Mouse (Mus musculus) erythroblast, embryonic 14.5 days (primary cell): ENCODE data around the gene Atg7. TPM values are rescaled to one million over a fixed set of nuclear protein-coding genes. Genes with fewer than 3 reads are reported as not detected.

Experiments
- H3K27me3 ChIP-seq: 2 replicates; pipeline ENCODE4 v1.6.1; 2012; ENCODE audit warnings: inconsistent platforms; ENCODE audit not compliant: control insufficient read depth
- H3K36me3 ChIP-seq: 2 replicates; pipeline ENCODE4 v1.6.1; 2012; ENCODE audit warnings: mild to moderate bottlenecking, inconsistent platforms; ENCODE audit not compliant: control insufficient read depth
- H3K4me1 ChIP-seq: 2 replicates; pipeline ENCODE4 v1.6.1; 2012; ENCODE audit warnings: inconsistent platforms; ENCODE audit not compliant: control insufficient read depth
- H3K4me3 ChIP-seq: replicated peaks from 2 replicates; pipeline ENCODE3; 2012; ENCODE audit warnings: moderate library complexity, mild to moderate bottlenecking, inconsistent platforms
- H3K9me3 ChIP-seq: 2 replicates; pipeline ENCODE4 v1.6.1; 2012; ENCODE audit warnings: low read length, inconsistent platforms, mixed read lengths; ENCODE audit not compliant: control insufficient read depth
- GATA1 ChIP-seq: IDR thresholded peaks from 2 replicates; pipeline ENCODE4 v1.6.1; 2012; ENCODE audit warnings: low read length, inconsistent platforms, mixed read lengths
- TAL1 ChIP-seq: IDR thresholded peaks from 3 replicates; pipeline ENCODE4 v1.6.1; 2012; ENCODE audit warnings: low read length, inconsistent platforms, mixed read lengths
- polyA plus RNA-seq: library from polyadenylated mRNA; stranded (reverse); fragments of >175 nt; gene quantifications from 2 replicates; pipeline ENCODE4 v1.2.3, GENCODE M21; 2012

Atg7 gene
- polyA plus RNA-seq, 1 experiment: 6.0 TPM

GRCm38 (mm10) chr6:114890411-114891115 is 247.7 kb downstream of the Atg7 start:
- Histone ChIP-seq H3K4me1 (peaks cover 47% of the 10 kb centered on the region), H3K4me3 (no peak overlapping the region), H3K36me3 (peaks cover 18% of the 10 kb centered on the region), H3K27me3 (no peaks in the 10 kb centered on the region), H3K9me3 (no peaks in the 10 kb centered on the region)
- TF ChIP-seq TAL1 (no peak), GATA1 (no peak)

DNA sequence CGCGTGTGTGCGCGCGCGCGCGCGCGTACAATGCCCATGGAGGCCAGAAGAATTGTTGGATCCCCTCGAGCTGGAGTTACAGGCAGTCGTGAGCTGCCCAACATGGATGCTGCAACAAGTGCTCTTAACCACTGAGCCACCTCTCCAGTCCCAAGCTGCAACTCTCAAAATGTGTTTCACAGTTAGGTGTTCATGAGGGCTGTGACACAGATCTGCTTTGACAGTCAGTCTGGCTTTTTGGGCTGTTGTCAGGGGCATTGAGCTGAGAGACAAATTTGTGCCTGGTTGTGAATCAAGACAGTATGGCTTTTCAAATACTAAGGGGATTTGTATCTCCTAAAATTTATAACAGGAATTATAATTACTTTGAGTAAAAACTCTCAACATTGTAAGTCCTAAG is 248.4 kb downstream of the Atg7 start:
- H3K4me1 ChIP-seq: peaks cover 44% of the 10 kb centered on the region
- no peaks in the 10 kb centered on the region for H3K27me3 ChIP-seq
- peaks cover 16% of the 10 kb centered on the region for H3K36me3 ChIP-seq
- no peak overlapping the region for H3K4me3 ChIP-seq
- no peaks in the 10 kb centered on the region for H3K9me3 ChIP-seq
- TF ChIP-seq GATA1 (no peak), TAL1 (no peak)

GRCm38 (mm10) chr6:114891771-114892170 is 248.9 kb downstream of the Atg7 start:
- no peak for TF ChIP-seq TAL1
- no peak for TF ChIP-seq GATA1

DNA sequence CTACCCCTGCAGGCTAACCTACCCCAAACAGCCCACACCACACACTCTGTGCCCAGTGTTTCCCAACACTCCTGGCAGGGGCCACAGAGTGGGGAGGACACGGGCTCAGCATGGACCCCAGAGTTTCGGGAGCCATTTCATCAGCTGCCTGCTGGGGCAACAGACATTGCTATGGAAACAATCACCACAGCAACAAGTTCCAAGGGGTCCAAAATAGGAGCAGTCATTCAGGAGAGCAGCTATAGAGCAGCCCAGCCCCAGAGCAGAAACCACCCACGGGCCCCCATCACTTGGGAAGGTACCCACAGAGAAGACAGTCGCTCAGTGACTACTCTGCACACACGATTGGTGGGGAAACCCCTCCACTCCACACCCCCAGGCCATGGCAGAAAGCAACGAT is 249.5 kb downstream of the Atg7 start:
- peaks cover 34% of the 10 kb centered on the region for H3K4me1 ChIP-seq
- TF ChIP-seq TAL1 (no peak), GATA1 (no peak)
- H3K4me3 ChIP-seq: no peak overlapping the region
- H3K9me3 ChIP-seq: no peaks in the 10 kb centered on the region
- H3K36me3 ChIP-seq: peaks cover 16% of the 10 kb centered on the region
- no peaks in the 10 kb centered on the region for H3K27me3 ChIP-seq

More at GRCm38 (mm10) chr6:114891771-114892170, 248.9 kb downstream of the Atg7 start:
- H3K9me3 ChIP-seq: no peaks in the 10 kb centered on the region
- H3K4me3 ChIP-seq: no peak overlapping the region
- peaks cover 16% of the 10 kb centered on the region for H3K36me3 ChIP-seq
- H3K4me1 ChIP-seq: peaks cover 40% of the 10 kb centered on the region
- no peaks in the 10 kb centered on the region for H3K27me3 ChIP-seq

DNA sequence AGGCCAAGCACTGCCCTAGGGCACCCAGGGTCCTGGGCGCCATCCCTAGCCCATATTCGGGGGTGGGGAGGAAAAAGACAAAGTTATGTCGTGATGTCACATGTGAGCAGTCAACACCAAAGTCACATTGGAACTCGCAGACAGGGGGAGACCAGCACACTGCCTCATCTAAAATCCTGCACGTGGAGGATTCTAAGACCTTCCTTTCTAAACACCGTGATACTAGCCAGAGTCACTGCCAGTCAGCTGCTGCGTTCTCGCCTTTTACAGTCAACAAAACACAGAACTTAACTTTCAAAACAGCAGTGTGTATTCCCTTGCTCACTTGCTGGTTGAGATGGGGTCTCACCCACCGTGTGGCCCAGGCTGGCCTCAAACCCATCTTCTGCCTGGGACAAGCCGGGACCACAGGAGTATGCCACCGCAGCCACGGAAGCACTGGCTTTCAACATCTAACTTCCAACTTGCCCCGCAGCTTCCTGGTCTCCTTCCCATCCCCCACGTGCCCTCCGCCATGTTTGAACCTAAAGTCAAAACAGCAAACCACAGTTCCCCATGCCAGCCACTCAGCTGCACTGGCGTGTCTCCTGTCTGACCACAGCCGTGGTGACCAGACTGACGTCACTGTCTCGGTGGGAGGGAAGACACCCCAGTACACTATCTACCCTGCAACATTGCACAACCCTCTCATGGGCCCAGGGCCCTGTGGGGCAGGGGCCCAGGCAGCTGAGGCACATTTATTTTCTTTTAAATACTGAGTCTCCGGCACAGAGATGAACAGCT is 250.7 kb downstream of the Atg7 start:
- Histone ChIP-seq H3K9me3 (no peaks in the 10 kb centered on the region), H3K36me3 (peaks cover 13% of the 10 kb centered on the region), H3K4me1 (peaks cover 31% of the 10 kb centered on the region), H3K4me3 (no peak overlapping the region), H3K27me3 (no peaks in the 10 kb centered on the region)
- TF ChIP-seq GATA1: no peak
- TF ChIP-seq TAL1: no peak

DNA sequence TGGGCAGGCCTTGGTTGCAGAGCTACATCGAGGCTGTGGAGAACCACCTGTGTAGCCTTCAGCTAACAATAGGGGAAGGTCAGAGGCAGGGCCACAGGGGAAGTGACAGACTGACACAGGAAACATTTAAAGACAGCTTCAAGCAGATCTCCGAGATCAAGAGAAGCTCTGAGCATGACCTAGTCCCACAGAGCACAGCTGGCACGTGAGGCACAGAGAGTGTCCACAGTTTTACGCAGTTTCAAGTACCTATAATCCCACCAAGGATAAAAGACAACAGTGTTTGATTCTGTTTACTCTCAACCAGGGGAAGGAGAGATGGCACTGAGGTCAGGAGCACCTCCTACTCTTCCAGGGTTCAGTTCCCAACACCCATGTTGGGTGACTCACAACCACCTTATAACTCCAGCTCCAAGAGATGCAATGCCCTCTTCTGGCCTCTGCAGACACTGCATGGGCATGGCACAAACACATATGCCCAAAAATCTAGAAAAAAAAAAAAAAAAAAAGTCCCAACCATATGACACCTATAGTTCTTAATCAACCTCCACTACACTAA is 251.7 kb downstream of the Atg7 start:
- Histone ChIP-seq H3K4me3 (no peak overlapping the region), H3K27me3 (no peaks in the 10 kb centered on the region), H3K4me1 (peaks cover 39% of the 10 kb centered on the region), H3K9me3 (no peaks in the 10 kb centered on the region), H3K36me3 (peaks cover 11% of the 10 kb centered on the region)
- TF ChIP-seq TAL1 (no peak), GATA1 (no peak)

DNA sequence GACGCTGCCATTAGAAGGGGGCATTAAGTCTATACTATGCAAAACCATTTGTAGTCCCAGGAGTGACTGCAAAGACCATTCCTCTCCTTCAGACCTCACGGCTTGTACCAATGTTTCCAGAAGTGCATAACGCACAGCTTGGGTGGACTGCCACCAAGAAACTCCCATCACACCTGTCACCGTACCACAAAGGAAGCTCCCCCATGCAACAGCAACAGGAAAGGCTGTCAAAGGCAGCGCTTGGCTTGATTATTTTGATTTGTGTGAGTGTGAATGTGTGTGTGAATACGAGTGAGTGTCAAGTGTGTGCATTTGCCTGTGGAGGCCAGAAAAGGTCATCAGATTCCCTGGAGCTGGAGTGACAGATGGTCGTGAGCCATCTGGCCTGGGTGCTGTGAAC is 252.3 kb downstream of the Atg7 start:
- H3K4me3 ChIP-seq: no peak overlapping the region
- H3K4me1 ChIP-seq: peaks cover 45% of the 10 kb centered on the region
- no peaks in the 10 kb centered on the region for H3K27me3 ChIP-seq
- H3K9me3 ChIP-seq: no peaks in the 10 kb centered on the region
- no peak for TF ChIP-seq GATA1
- TF ChIP-seq TAL1: no peak
- peaks cover 14% of the 10 kb centered on the region for H3K36me3 ChIP-seq

DNA sequence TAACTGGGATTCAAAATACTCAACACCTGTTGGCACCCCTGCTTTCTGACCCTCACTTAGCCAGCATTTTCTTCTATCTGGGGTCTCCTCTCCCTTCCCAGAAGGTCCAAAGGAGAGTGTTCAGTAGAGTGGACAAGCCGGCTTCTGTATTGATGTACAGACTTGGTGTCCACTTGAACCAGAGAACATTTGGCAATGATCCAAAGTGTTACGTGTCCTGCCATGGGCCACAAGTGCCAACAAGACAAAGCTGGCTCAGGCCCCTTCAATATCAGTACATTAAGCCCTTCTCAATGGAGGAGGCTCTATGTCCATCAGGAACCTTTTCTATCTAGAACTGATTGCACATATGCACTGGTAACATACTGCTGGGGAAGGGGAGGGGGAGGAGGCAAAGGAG is 253.4 kb downstream of the Atg7 start:
- no peaks in the 10 kb centered on the region for H3K9me3 ChIP-seq
- no peak for TF ChIP-seq TAL1
- no peak for TF ChIP-seq GATA1
- peaks cover 50% of the 10 kb centered on the region for H3K4me1 ChIP-seq
- H3K36me3 ChIP-seq: peaks cover 14% of the 10 kb centered on the region
- H3K27me3 ChIP-seq: no peaks in the 10 kb centered on the region
- H3K4me3 ChIP-seq: no peak overlapping the region

GRCm38 (mm10) chr6:114898949-114899348 is 256.1 kb downstream of the Atg7 start:
- Histone ChIP-seq H3K9me3 (no peaks in the 10 kb centered on the region), H3K27me3 (no peaks in the 10 kb centered on the region), H3K4me3 (no peak overlapping the region), H3K4me1 (peaks cover 61% of the 10 kb centered on the region), H3K36me3 (peaks cover 14% of the 10 kb centered on the region)
- TF ChIP-seq TAL1: no peak
- TF ChIP-seq GATA1: no peak
